Mouse (Mus musculus) liver, embryonic 12.5 days (tissue): ENCODE measurements around the gene Kif17. TPM values are rescaled to one million over a fixed set of nuclear protein-coding genes. Genes with fewer than 3 reads are reported as not detected.

Experiments
- ATAC-seq: fragments of 200-750 bp; cut with Nextera tagmentation; 2 replicates; pipeline ENCODE4 v1.8.0; 2017; ENCODE audit warnings: moderate number of reproducible peaks, mild to moderate bottlenecking, moderate library complexity
- H3K27ac ChIP-seq: fragments of 300-500 bp; sonication (generic); 2 replicates; pipeline ENCODE4 v1.5.1; 2016; ENCODE audit warnings: mild to moderate bottlenecking
- H3K27me3 ChIP-seq: fragments of 300-500 bp; sonication (generic); replicated peaks from 2 replicates; pipeline ENCODE4 v1.6.1; 2016; ENCODE audit warnings: mild to moderate bottlenecking, moderate library complexity
- H3K36me3 ChIP-seq: fragments of 300-500 bp; sonication (generic); 2 replicates; pipeline ENCODE4 v1.6.1; 2016; ENCODE audit warnings: mild to moderate bottlenecking, moderate library complexity
- H3K4me1 ChIP-seq: fragments of 300-500 bp; sonication (generic); 2 replicates; pipeline ENCODE4 v1.6.1; 2016
- H3K4me2 ChIP-seq: fragments of 300-500 bp; sonication (generic); 2 replicates; pipeline ENCODE4 v1.6.1; 2016; ENCODE audit warnings: mild to moderate bottlenecking, moderate library complexity
- H3K4me3 ChIP-seq: fragments of 300-500 bp; sonication (generic); 2 replicates; pipeline ENCODE4 v1.5.1; 2016; ENCODE audit warnings: mild to moderate bottlenecking, moderate library complexity
- H3K9ac ChIP-seq: fragments of 300-500 bp; sonication (generic); 2 replicates; pipeline ENCODE4 v1.6.1; 2016; ENCODE audit warnings: mild to moderate bottlenecking, moderate library complexity
- H3K9me3 ChIP-seq: fragments of 300-500 bp; sonication (generic); replicated peaks from 2 replicates; pipeline ENCODE4 v1.6.1; 2016; ENCODE audit warnings: mild to moderate bottlenecking, moderate library complexity
- WGBS: fragments of 180-500 bp; shearing (Covaris S2); methylation state at CpG from one replicate; pipeline ENCODE4 v1.1.7; 2016; ENCODE audit not compliant: insufficient replicate concordance; 5-methylcytosine and 5-hydroxymethylcytosine counted together
- polyA plus RNA-seq: library from polyadenylated mRNA; unstranded; fragments of >200 nt; fragmentation: Nextera tagmentation; extraction: Ambion mirVana; gene quantifications from 2 replicates; pipeline ENCODE4 v1.2.1, GENCODE M21; 2016

Gene Kif17
- 0.26 and 0.37 TPM in 2 replicates for polyA plus RNA-seq

- Histone ChIP-seq H3K4me3 (peak within 1 kb of the TSS; percentile 56), H3K9me3 (no peaks in the 10 kb centered on the region), H3K27me3 (peaks cover 63% of the 10 kb centered on the region), H3K27ac (no peak within 1 kb of the TSS), H3K4me1 (peaks cover 33% of the 10 kb centered on the region), H3K4me2 (peak within 1 kb of the TSS; percentile 88), H3K9ac (peak within 1 kb of the TSS; percentile 47), H3K36me3 (peaks cover 27% of the 10 kb centered on the region)
- ATAC-seq: peak; percentile 85
- 2% methylated on average over 52 of the region's 74 CpGs for WGBS
Measured at GRCm38 (mm10) chr4:138250088-138250960, at the start of gene Kif17, which contains the start of gene Sh2d5. Kif17 (plus strand) TSS chr4:138250435. Sh2d5 (plus strand) TSS chr4:138250403.

DNA sequence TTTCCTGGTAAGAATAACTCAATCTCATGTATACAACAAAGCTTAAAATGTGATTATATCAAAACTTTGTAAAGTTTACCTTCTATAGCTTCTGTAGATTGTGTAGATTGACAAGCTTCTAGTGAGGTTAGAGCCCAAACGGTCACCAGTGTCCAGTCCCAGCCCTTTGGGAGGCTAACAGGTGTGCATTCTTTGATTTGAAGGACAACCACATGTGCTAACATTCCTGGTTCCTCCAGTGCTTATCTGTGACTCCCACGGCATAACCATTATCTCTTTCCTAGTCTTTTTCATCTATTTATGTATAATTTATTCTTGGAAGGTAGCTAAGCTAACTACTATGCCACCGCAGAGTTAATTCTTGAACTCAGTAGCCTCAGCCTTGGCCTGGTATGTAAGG is 49.5 kb upstream of the Kif17 start:
- whole genome bisulfite sequencing: 80% methylated on average over 3 of the region's 3 CpGs
- Histone ChIP-seq H3K36me3 (peaks cover 90% of the 10 kb centered on the region), H3K9ac (no peak overlapping the region), H3K4me1 (no peaks in the 10 kb centered on the region), H3K27ac (no peak overlapping the region), H3K9me3 (no peaks in the 10 kb centered on the region), H3K4me2 (no peak overlapping the region), H3K4me3 (no peak overlapping the region), H3K27me3 (no peaks in the 10 kb centered on the region)
- ATAC-seq: no peak

GRCm38 (mm10) chr4:138201696-138202095 is 48.5 kb upstream of the Kif17 start:
- H3K4me1 ChIP-seq: no peaks in the 10 kb centered on the region
- WGBS: 78% methylated on average over 9 of the region's 9 CpGs
- H3K9ac ChIP-seq: no peak overlapping the region
- no peaks in the 10 kb centered on the region for H3K9me3 ChIP-seq
- no peaks in the 10 kb centered on the region for H3K27me3 ChIP-seq
- H3K4me3 ChIP-seq: no peak overlapping the region
- peaks cover 88% of the 10 kb centered on the region for H3K36me3 ChIP-seq
- H3K27ac ChIP-seq: no peak overlapping the region
- no peak overlapping the region for H3K4me2 ChIP-seq
- no peak for ATAC-seq

- H3K9ac ChIP-seq: no peak overlapping the region
- H3K4me1 ChIP-seq: peaks cover 5% of the 10 kb centered on the region; the same call in 1 of the 2 replicates
- H3K4me3 ChIP-seq: no peak overlapping the region
- peaks cover 39% of the 10 kb centered on the region for H3K36me3 ChIP-seq
- H3K4me2 ChIP-seq: no peak overlapping the region
- no peak for ATAC-seq
- no peaks in the 10 kb centered on the region for H3K27me3 ChIP-seq
- 78% methylated on average over 5 of the region's 5 CpGs for WGBS
- no peaks in the 10 kb centered on the region for H3K9me3 ChIP-seq
- no peak overlapping the region for H3K27ac ChIP-seq
Measured at GRCm38 (mm10) chr4:138210116-138210515, 40.1 kb upstream of the Kif17 start.

DNA sequence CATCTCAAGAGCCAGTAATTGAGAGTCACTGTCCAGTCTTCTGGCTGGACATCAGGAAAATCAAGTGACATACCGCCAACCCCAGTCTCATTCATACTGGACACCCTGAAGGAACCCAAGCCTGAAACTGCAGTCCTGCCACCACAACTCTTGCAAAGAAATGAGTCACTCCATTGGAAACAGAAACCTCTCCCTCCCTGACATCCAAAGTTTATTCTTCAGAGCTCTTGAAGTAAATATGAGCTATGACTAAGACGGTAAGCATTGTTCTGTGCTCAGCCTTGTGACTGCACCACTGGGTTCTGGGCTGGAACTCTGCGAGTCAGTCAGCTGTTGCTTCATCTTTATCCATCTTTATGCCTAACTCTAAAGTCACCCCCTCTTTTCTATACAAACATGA is 36.4 kb upstream of the Kif17 start:
- Histone ChIP-seq H3K9ac (no peak overlapping the region), H3K36me3 (peaks cover 10% of the 10 kb centered on the region), H3K4me2 (no peak overlapping the region), H3K9me3 (no peaks in the 10 kb centered on the region), H3K4me3 (no peak overlapping the region), H3K27ac (no peak overlapping the region), H3K27me3 (no peaks in the 10 kb centered on the region), H3K4me1 (peaks cover 26% of the 10 kb centered on the region)
- ATAC-seq: no peak
- WGBS: 78% methylated on average over 3 of the region's 3 CpGs

- Histone ChIP-seq H3K4me1 (peaks cover 45% of the 10 kb centered on the region), H3K9ac (peak overlapping the region; percentile 98), H3K4me2 (peak overlapping the region; percentile 84), H3K4me3 (peak overlapping the region; percentile 88), H3K9me3 (no peaks in the 10 kb centered on the region), H3K27me3 (no peaks in the 10 kb centered on the region), H3K36me3 (peaks cover 17% of the 10 kb centered on the region), H3K27ac (peak overlapping the region; percentile 98)
- ATAC-seq: no peak
- 50% methylated on average over 13 of the region's 13 CpGs for WGBS
Measured at GRCm38 (mm10) chr4:138215671-138216199, 34.5 kb upstream of the Kif17 start.

- H3K27ac ChIP-seq: peak within 1 kb of the TSS; percentile 98
- H3K4me2 ChIP-seq: peak within 1 kb of the TSS; percentile 84
- H3K4me1 ChIP-seq: peaks cover 51% of the 10 kb centered on the region
- H3K9ac ChIP-seq: peak within 1 kb of the TSS; percentile 98
- peak within 1 kb of the TSS; percentile 88 for H3K4me3 ChIP-seq
- peak; percentile 47 for ATAC-seq
- peaks cover 23% of the 10 kb centered on the region for H3K36me3 ChIP-seq
- WGBS: under 1% methylated on average over 59 of the region's 84 CpGs
- H3K9me3 ChIP-seq: no peaks in the 10 kb centered on the region
- H3K27me3 ChIP-seq: no peaks in the 10 kb centered on the region
Measured at GRCm38 (mm10) chr4:138216200-138216890, 33.9 kb upstream of the Kif17 start, which contains the start of gene Hp1bp3. Hp1bp3 (plus strand) TSS chr4:138216296.

- ATAC-seq: peak; percentile 96
- Histone ChIP-seq H3K9ac (peak overlapping the region; percentile 98), H3K4me2 (peak overlapping the region; percentile 84), H3K27ac (peak overlapping the region; percentile 98), H3K27me3 (no peaks in the 10 kb centered on the region), H3K36me3 (peaks cover 28% of the 10 kb centered on the region), H3K4me3 (peak overlapping the region; percentile 88), H3K9me3 (no peaks in the 10 kb centered on the region), H3K4me1 (peaks cover 54% of the 10 kb centered on the region)
- 2% methylated on average over 61 of the region's 68 CpGs for WGBS
Measured at GRCm38 (mm10) chr4:138216891-138217392, 33.3 kb upstream of the Kif17 start.

DNA sequence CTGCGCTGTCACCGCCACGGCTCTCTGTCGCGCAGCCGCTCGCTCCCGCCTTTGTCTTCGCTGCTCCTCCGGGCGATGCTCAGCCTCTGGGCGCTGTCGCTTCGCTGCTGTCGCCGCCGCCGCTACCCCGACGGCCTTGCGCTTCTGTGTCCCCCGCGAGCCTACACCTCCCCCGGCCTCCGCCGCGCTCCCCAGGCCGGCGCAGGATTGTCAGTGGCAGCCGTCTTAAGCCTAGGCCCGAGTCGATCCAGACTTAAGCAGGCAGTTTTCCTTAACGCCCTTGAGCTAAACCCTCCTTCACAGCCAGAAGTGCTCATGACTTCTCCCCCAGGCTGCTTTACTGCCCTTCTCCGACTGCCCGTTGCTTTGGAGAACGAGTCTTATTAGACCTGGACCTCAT is 32.8 kb upstream of the Kif17 start:
- Histone ChIP-seq H3K27me3 (no peaks in the 10 kb centered on the region), H3K4me2 (peak overlapping the region; percentile 84), H3K4me3 (peak overlapping the region; percentile 88), H3K36me3 (peaks cover 33% of the 10 kb centered on the region), H3K9ac (peak overlapping the region; percentile 98), H3K4me1 (peaks cover 54% of the 10 kb centered on the region), H3K9me3 (no peaks in the 10 kb centered on the region), H3K27ac (peak overlapping the region; percentile 98)
- 1% methylated on average over 36 of the region's 36 CpGs for WGBS
- ATAC-seq: peak; percentile 22; the same call in 1 of the 2 replicates

DNA sequence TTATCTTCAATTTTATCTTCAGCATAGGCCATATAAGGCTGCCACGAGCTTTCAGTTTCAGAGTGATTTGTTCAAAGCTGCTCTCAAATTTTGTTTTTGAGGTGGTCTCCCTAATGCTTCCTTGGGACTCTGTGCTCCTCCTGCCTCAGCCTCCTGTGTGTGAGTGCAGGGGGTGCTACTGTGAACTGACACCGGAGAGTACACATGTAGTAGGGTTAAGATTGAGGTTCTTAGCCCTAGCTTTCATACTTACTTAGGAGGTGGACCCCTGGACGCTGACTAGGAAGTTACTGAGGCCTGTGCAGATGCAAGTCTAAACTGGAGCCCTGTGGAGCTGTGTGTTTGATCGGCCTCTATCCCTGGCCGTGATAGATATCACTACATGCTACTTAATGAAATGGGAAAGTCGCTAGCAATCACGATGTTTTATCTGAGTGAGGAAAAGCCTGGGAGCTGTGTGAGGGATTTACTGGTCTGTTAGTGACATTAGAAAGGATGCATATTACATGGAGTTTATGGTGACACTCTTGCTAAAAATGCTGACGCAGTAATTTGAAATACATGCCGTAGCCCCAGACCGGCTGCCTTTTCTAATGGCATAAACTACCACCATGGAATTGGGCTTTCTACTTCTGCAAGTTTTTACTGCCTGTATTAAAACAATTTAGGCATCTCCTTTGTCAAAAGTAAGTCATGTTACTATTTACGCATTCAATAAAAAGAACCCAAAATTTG is 32.1 kb upstream of the Kif17 start:
- no peak for ATAC-seq

GRCm38 (mm10) chr4:138219331-138219730 is 30.9 kb upstream of the Kif17 start:
- H3K9me3 ChIP-seq: no peaks in the 10 kb centered on the region
- ATAC-seq: no peak
- peaks cover 54% of the 10 kb centered on the region for H3K4me1 ChIP-seq
- peak overlapping the region; percentile 84 for H3K4me2 ChIP-seq
- 73% methylated on average over 5 of the region's 5 CpGs for WGBS
- H3K4me3 ChIP-seq: peak overlapping the region; percentile 88
- peak overlapping the region; percentile 98 for H3K9ac ChIP-seq
- H3K27ac ChIP-seq: peak overlapping the region; percentile 98
- no peaks in the 10 kb centered on the region for H3K27me3 ChIP-seq
- peaks cover 52% of the 10 kb centered on the region for H3K36me3 ChIP-seq

More for the DNA sequence above, 32.1 kb upstream of the Kif17 start:
- peak overlapping the region; percentile 84 for H3K4me2 ChIP-seq
- peak overlapping the region; percentile 98 for H3K27ac ChIP-seq
- no peaks in the 10 kb centered on the region for H3K9me3 ChIP-seq
- peaks cover 40% of the 10 kb centered on the region for H3K36me3 ChIP-seq
- no peaks in the 10 kb centered on the region for H3K27me3 ChIP-seq
- peak overlapping the region; percentile 88 for H3K4me3 ChIP-seq
- 43% methylated on average over 11 of the region's 11 CpGs for WGBS
- peaks cover 54% of the 10 kb centered on the region for H3K4me1 ChIP-seq
- H3K9ac ChIP-seq: peak overlapping the region; percentile 98
